ENCODE assay signal across 14 mouse cellular contexts in the genomic region with DNA sequence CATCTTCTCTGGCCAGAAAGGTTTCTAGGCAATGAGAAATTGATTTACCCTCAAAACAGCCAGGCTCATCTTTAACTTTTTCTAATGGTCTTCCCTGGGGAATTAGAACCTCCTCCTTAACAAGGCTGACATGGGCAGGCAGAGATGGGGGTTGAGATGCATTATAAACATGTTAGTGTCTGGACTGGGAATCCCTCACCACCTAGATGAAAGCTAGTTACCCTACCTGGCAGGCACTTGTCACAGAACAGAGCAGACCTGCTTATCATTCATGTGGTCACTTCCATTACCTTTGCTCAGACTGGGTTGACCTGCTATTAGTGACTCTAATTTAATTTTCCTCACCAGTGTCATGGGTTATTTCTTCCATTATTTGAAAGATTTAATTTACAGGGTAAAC.
"Had no signal": no experiment of that assay in that cellular context is flagged by ENCODE, and none has a peak within 500 bp of the region (broad histone marks: within the 10 kb centered on the region; RNA-seq: fewer than 3 reads in every experiment).

No protein-coding gene starts in this region.

- DNase-seq: lung, adult 18-20 months; lung, embryonic 14.5 days; lung, postnatal 10 days; lung, postnatal 4 days; right cerebral cortex, postnatal 14 days; thymus, adult 2 months; thymus, postnatal 25 days; thymus, postnatal 4 days had no signal

- H3K36me3 ChIP-seq: limb, embryonic 15.5 days; liver, embryonic 12.5 days; neural tube, embryonic 12.5 days; stomach, embryonic 15.5 days had no signal

- H3K4me2 ChIP-seq: limb, embryonic 15.5 days; liver, embryonic 12.5 days; lung, embryonic 14.5 days; neural tube, embryonic 12.5 days; stomach, embryonic 15.5 days had no signal

- H3K4me3 ChIP-seq: limb, embryonic 15.5 days; liver, embryonic 12.5 days; neural tube, embryonic 12.5 days; stomach, embryonic 15.5 days had no signal

- ATAC-seq: liver, embryonic 12.5 days had no signal

- H3K27ac ChIP-seq: limb, embryonic 15.5 days; liver, embryonic 12.5 days; liver, embryonic 14.5 days; neural tube, embryonic 12.5 days; stomach, embryonic 15.5 days; stomach, postnatal 0 days had no signal

- H3K27me3 ChIP-seq: limb, embryonic 15.5 days; liver, embryonic 12.5 days; neural tube, embryonic 12.5 days; stomach, embryonic 15.5 days had no signal

- H3K9ac ChIP-seq: limb, embryonic 15.5 days; liver, embryonic 12.5 days; liver, embryonic 14.5 days; lung, embryonic 14.5 days; neural tube, embryonic 12.5 days; stomach, embryonic 15.5 days had no signal

- H3K4me1 ChIP-seq: limb, embryonic 15.5 days; liver, embryonic 12.5 days; neural tube, embryonic 12.5 days; stomach, embryonic 15.5 days had no signal

- H3K9me3 ChIP-seq: limb, embryonic 15.5 days; liver, embryonic 12.5 days; neural tube, embryonic 12.5 days; stomach, embryonic 15.5 days had no signal
